8 mouse cellular contexts compared by ENCODE assay signal in genomic region chr12:10390671-10391441, GRCm38 (mm10). TPM values are rescaled to one million over a fixed set of nuclear protein-coding genes. Genes with fewer than 3 reads are reported as not detected.
DNase-seq lines count a peak whose midpoint lies in the region; ATAC-seq lines count a peak whose summit lies in the region.

Rdh14 (plus strand) TSS chr12:10390772.

- ATAC-seq in erythroblast, adult 5-6 weeks (replicated peaks; ENCODE audit: low FRiP score, poor library complexity, severe bottlenecking), result peak; percentile 99
- ATAC-seq in kidney, embryonic 15.5 days (replicated peaks; ENCODE audit: low FRiP score), result peak; percentile 99
- ATAC-seq in monocyte, adult 5-6 weeks (replicated peaks; ENCODE audit: insufficient number of reproducible peaks, low FRiP score, low TSS enrichment, poor library complexity, severe bottlenecking), result peak; percentile 100

- peak within 1 kb of the TSS; percentile 98 for H3K27ac ChIP-seq in heart, embryonic 10.5 days
- H3K27ac ChIP-seq in kidney, embryonic 15.5 days, result peak within 1 kb of the TSS; percentile 99

- 0 out of 2 replicates have a peak, but pooled peaks cover 3% of the 10 kb centered on the region for H3K4me1 ChIP-seq in heart, embryonic 10.5 days
- H3K4me1 ChIP-seq in kidney, embryonic 15.5 days, result peaks cover 9% of the 10 kb centered on the region

- no peaks in the 10 kb centered on the region for H3K27me3 ChIP-seq in heart, embryonic 10.5 days (ENCODE audit: insufficient read depth, poor library complexity, severe bottlenecking)
- H3K27me3 ChIP-seq in kidney, embryonic 15.5 days, result no peaks in the 10 kb centered on the region

- H3K4me3 ChIP-seq in heart, embryonic 10.5 days, result peak within 1 kb of the TSS; percentile 64
- H3K4me3 ChIP-seq in kidney, embryonic 15.5 days (replicated peaks), result peak within 1 kb of the TSS; percentile 84

- peak within 1 kb of the TSS; percentile 82 for H3K9ac ChIP-seq in kidney, embryonic 15.5 days

- peaks cover 9% of the 10 kb centered on the region for H3K36me3 ChIP-seq in heart, embryonic 10.5 days
- peaks cover 11% of the 10 kb centered on the region; the same call in 1 of the 2 replicates for H3K36me3 ChIP-seq in kidney, embryonic 15.5 days

- peak; percentile 95 for DNase-seq in A20 (ENCODE audit: low read depth, low spot score)
- DNase-seq in brain, adult 2 months (ENCODE audit: low read depth, low spot score), result peak; percentile 98
- peak; percentile 97 for DNase-seq in heart, embryonic 10.5 days (ENCODE audit: low spot score)
- peak; percentile 93 for DNase-seq in liver
- DNase-seq in spleen, postnatal 4 days (ENCODE audit: low spot score in 2 of 2), result peak; percentile 91 to 95

- under 1% methylated on average over 53 of the region's 53 CpGs for WGBS in heart, embryonic 10.5 days
- WGBS in kidney, embryonic 15.5 days, result under 1% methylated on average over 53 of the region's 53 CpGs

- peak within 1 kb of the TSS; percentile 67 for H3K4me2 ChIP-seq in kidney, embryonic 15.5 days

- no peaks in the 10 kb centered on the region for H3K9me3 ChIP-seq in heart, embryonic 10.5 days
- H3K9me3 ChIP-seq in kidney, embryonic 15.5 days (replicated peaks), result no peaks in the 10 kb centered on the region

RNA-seq across cellular contexts. Expression of gene Rdh14, which starts in this region (rescaled TPM):
- 1.7 and 2.9 TPM in 2 replicates for total RNA-seq in erythroblast, adult 5-6 weeks (2015; ENCODE audit: low replicate concordance)
- total RNA-seq in erythroblast, adult 5-6 weeks (2017; ENCODE audit: low replicate concordance), result 2.3 and 4.6 TPM in 2 replicates
- polyA plus RNA-seq in heart, embryonic 10.5 days (2016; fragmentation: Nextera tagmentation; extraction: Ambion mirVana), result 41.4 and 47.4 TPM in 2 replicates
- polyA plus RNA-seq in kidney, embryonic 15.5 days (2015; fragmentation: Nextera tagmentation; extraction: Ambion mirVana), result 36.1 and 36.5 TPM in 2 replicates
- 12.9 to 18.1 TPM (median 16.6 TPM) in 3 replicates for total RNA-seq in monocyte, adult 5-6 weeks (2017)

Comparison
In these comparisons a context has a peak if more than half of its experiments do, and no peak if none do; other contexts are left out.
1. Peak in every context shown above with its lines: DNase-seq, ATAC-seq, H3K4me3 ChIP-seq and H3K27ac ChIP-seq.